Mouse (Mus musculus): ENCODE results near the gene Epb42.

- TF ChIP-seq POLR2A (IDR thresholded peaks at IDR 0.05; ENCODE audit: low read depth, low read length) = no peak
- no peak for TF ChIP-seq CTCF (IDR thresholded peaks at IDR 0.05; ENCODE audit: extremely low read depth, insufficient read depth, insufficient read length, insufficient replicate concordance)
These were observed 45.7 kb downstream of the Epb42 start for GRCm38 (mm10) chr2:120991196-120991595.
